In genomic region chr1:131139102-131140095, GRCm38 (mm10) we compare ENCODE assay signal across 8 mouse cellular contexts. TPM values are rescaled to one million over a fixed set of nuclear protein-coding genes. Genes with fewer than 3 reads are reported as not detected.
A peak's percentile ranks its signal among the peaks of the same experiment; 100 is the strongest.
DNase-seq lines count a peak whose midpoint lies in the region; ATAC-seq lines count a peak whose summit lies in the region.

No protein-coding gene starts in this region.

- intact Hi-C loops in left cerebral cortex, postnatal 4 days (cut with DNase I): loop anchor here (10.0 kb wide), 1 partner anchor 265 kb away; no protein-coding TSS in a partner anchor

- H3K4me3 ChIP-seq in heart, embryonic 16.5 days (ENCODE audit: low read length): peak overlapping the region; percentile 94
- H3K4me3 ChIP-seq in intestine, embryonic 14.5 days (ENCODE audit: low read depth, low read length): peak overlapping the region; percentile 86
- peak overlapping the region; percentile 87 for H3K4me3 ChIP-seq in midbrain, embryonic 10.5 days

- H3K27ac ChIP-seq in heart, embryonic 16.5 days (ENCODE audit: low read length): peak overlapping the region; percentile 93
- H3K27ac ChIP-seq in intestine, embryonic 14.5 days (ENCODE audit: low read depth): peak overlapping the region; percentile 95
- H3K27ac ChIP-seq in midbrain, embryonic 10.5 days (replicated peaks): peak overlapping the region; percentile 98; the same call in 1 of the 2 replicates

- 0 out of 2 replicates have a peak, but pooled peaks cover 4% of the 10 kb centered on the region for H3K9me3 ChIP-seq in heart, embryonic 16.5 days (replicated peaks; ENCODE audit: control insufficient read depth, low read length)
- no peaks in the 10 kb centered on the region for H3K9me3 ChIP-seq in intestine, embryonic 14.5 days (ENCODE audit: control insufficient read depth, low read length)
- H3K9me3 ChIP-seq in midbrain, embryonic 10.5 days (replicated peaks): no peaks in the 10 kb centered on the region

- H3K4me2 ChIP-seq in heart, embryonic 16.5 days (ENCODE audit: low read depth, low read length): peak overlapping the region; percentile 96
- peak overlapping the region; percentile 86 for H3K4me2 ChIP-seq in intestine, embryonic 14.5 days (ENCODE audit: low read length)

- peak overlapping the region; percentile 77 for H3K9ac ChIP-seq in heart, embryonic 16.5 days (ENCODE audit: low read length)
- H3K9ac ChIP-seq in intestine, embryonic 14.5 days (ENCODE audit: low read length): peak overlapping the region; percentile 63

- no peaks in the 10 kb centered on the region for H3K27me3 ChIP-seq in heart, embryonic 16.5 days (ENCODE audit: control insufficient read depth, insufficient read depth, low read length)
- no peaks in the 10 kb centered on the region for H3K27me3 ChIP-seq in intestine, embryonic 14.5 days (replicated peaks; ENCODE audit: control insufficient read depth, insufficient read depth, low read length)
- no peaks in the 10 kb centered on the region for H3K27me3 ChIP-seq in midbrain, embryonic 10.5 days (ENCODE audit: low read depth, poor library complexity, severe bottlenecking)

- no peaks in the 10 kb centered on the region for H3K36me3 ChIP-seq in heart, embryonic 16.5 days (ENCODE audit: control insufficient read depth, insufficient read depth)
- no peaks in the 10 kb centered on the region for H3K36me3 ChIP-seq in intestine, embryonic 14.5 days (ENCODE audit: control insufficient read depth, insufficient read depth, low read length)
- peaks cover 13% of the 10 kb centered on the region; the same call in 1 of the 2 replicates for H3K36me3 ChIP-seq in midbrain, embryonic 10.5 days

- ATAC-seq in heart, embryonic 16.5 days (replicated peaks; ENCODE audit: extremely low read depth, insufficient read depth, low FRiP score): no peak
- no peak for ATAC-seq in intestine, embryonic 14.5 days (replicated peaks; ENCODE audit: low FRiP score, low TSS enrichment, low read depth)

- no peak for DNase-seq in heart, adult 11 months
- DNase-seq in c-Kit-positive CD71-positive TER-119-positive erythroid progenitor cells, embryonic 14.5 days (ENCODE audit: low spot score): peak; percentile 73
- DNase-seq in intestine, embryonic 14.5 days (ENCODE audit: low spot score): no peak
- DNase-seq in midbrain, embryonic 10.5 days (ENCODE audit: low spot score): no peak
- DNase-seq in adrenal gland, postnatal 10 days: no peak
- DNase-seq in adrenal gland, adult 2 months: no peak
- no peak for DNase-seq in left cerebral cortex, postnatal 4 days

- peaks cover 12% of the 10 kb centered on the region for H3K4me1 ChIP-seq in heart, embryonic 16.5 days (ENCODE audit: control insufficient read depth, insufficient read depth, low read length)
- 0 out of 2 replicates have a peak, but pooled peaks cover 4% of the 10 kb centered on the region for H3K4me1 ChIP-seq in intestine, embryonic 14.5 days (replicated peaks; ENCODE audit: control insufficient read depth, insufficient read depth, low read length)
- H3K4me1 ChIP-seq in midbrain, embryonic 10.5 days: peaks cover 40% of the 10 kb centered on the region

- WGBS in heart, embryonic 16.5 days: 66% methylated on average over 11 of the region's 11 CpGs
- WGBS in intestine, embryonic 14.5 days: 65% methylated on average over 11 of the region's 11 CpGs
- WGBS in midbrain, embryonic 10.5 days: 74% methylated on average over 11 of the region's 11 CpGs

RNA-seq across cellular contexts. Expression of gene Dyrk3, which starts 1.3 kb away (rescaled TPM):
- polyA plus RNA-seq in heart, embryonic 16.5 days (2015; fragmentation: Nextera tagmentation; extraction: Ambion mirVana): 1.8 and 2.1 TPM in 2 replicates
- polyA plus RNA-seq in intestine, embryonic 14.5 days (2014; fragmentation: Nextera tagmentation; extraction: Ambion mirVana): 5.6 and 5.7 TPM in 2 replicates
- polyA plus RNA-seq in midbrain, embryonic 10.5 days (2016; fragmentation: Nextera tagmentation; extraction: Ambion mirVana): 15.4 and 18.1 TPM in 2 replicates
- total RNA-seq in adrenal gland, postnatal 10 days (2021): 1 to 10 TPM; 3.6 to 5.8 TPM
- total RNA-seq in adrenal gland, adult 2 months (2021): 1 to 10 TPM; 5.6 to 7.3 TPM
- 2.3 and 3.2 TPM in 2 replicates for polyA plus RNA-seq in adrenal gland, adult 2 months (2012; rRNA removed)
- total RNA-seq in left cerebral cortex, postnatal 4 days (2021): 10 to 100 TPM; 15.8 to 16.9 TPM

RNA-seq across cellular contexts. Expression of gene Eif2d, which starts 13.6 kb away (rescaled TPM):
- polyA plus RNA-seq in heart, embryonic 16.5 days (2015; fragmentation: Nextera tagmentation; extraction: Ambion mirVana): 48.1 and 50.1 TPM in 2 replicates
- polyA plus RNA-seq in intestine, embryonic 14.5 days (2014; fragmentation: Nextera tagmentation; extraction: Ambion mirVana): 62.8 and 66.0 TPM in 2 replicates
- polyA plus RNA-seq in midbrain, embryonic 10.5 days (2016; fragmentation: Nextera tagmentation; extraction: Ambion mirVana): 60.5 and 62.6 TPM in 2 replicates
- total RNA-seq in adrenal gland, postnatal 10 days (2021): 10 to 100 TPM; 40.3 to 50.5 TPM
- 10 to 100 TPM; 40.0 to 41.8 TPM for total RNA-seq in adrenal gland, adult 2 months (2021)
- 27.5 and 29.7 TPM in 2 replicates for polyA plus RNA-seq in adrenal gland, adult 2 months (2012; rRNA removed)
- total RNA-seq in left cerebral cortex, postnatal 4 days (2021): 10 to 100 TPM; 40.8 to 45.0 TPM

RNA-seq across cellular contexts. Expression of gene Mapkapk2, which starts 41.8 kb away (rescaled TPM):
- polyA plus RNA-seq in heart, embryonic 16.5 days (2015; fragmentation: Nextera tagmentation; extraction: Ambion mirVana): 61.4 and 66.8 TPM in 2 replicates
- polyA plus RNA-seq in intestine, embryonic 14.5 days (2014; fragmentation: Nextera tagmentation; extraction: Ambion mirVana): 58.1 and 62.4 TPM in 2 replicates
- polyA plus RNA-seq in midbrain, embryonic 10.5 days (2016; fragmentation: Nextera tagmentation; extraction: Ambion mirVana): 50.9 and 55.7 TPM in 2 replicates
- total RNA-seq in adrenal gland, postnatal 10 days (2021): 100 to 1,000 TPM; 159 to 169 TPM
- 100 to 1,000 TPM; 161 to 176 TPM for total RNA-seq in adrenal gland, adult 2 months (2021)
- 130 and 132 TPM in 2 replicates for polyA plus RNA-seq in adrenal gland, adult 2 months (2012; rRNA removed)
- 10 to 100 TPM; 32.1 to 35.4 TPM for total RNA-seq in left cerebral cortex, postnatal 4 days (2021)
